Mouse (Mus musculus): ENCODE results near the gene Prkcg. TPM values are rescaled to one million over a fixed set of nuclear protein-coding genes. Genes with fewer than 3 reads are reported as not detected.

Prkcg gene
- 0.17 and 0.25 TPM in 2 replicates for total RNA-seq (2012; rRNA removed)
- 0.11 and 0.15 TPM in 2 replicates for total RNA-seq (2014; rRNA removed)
- 2.2 and 3.0 TPM in 2 replicates for polyA plus RNA-seq (2012; ENCODE audit: insufficient read length, low read depth)

DNA sequence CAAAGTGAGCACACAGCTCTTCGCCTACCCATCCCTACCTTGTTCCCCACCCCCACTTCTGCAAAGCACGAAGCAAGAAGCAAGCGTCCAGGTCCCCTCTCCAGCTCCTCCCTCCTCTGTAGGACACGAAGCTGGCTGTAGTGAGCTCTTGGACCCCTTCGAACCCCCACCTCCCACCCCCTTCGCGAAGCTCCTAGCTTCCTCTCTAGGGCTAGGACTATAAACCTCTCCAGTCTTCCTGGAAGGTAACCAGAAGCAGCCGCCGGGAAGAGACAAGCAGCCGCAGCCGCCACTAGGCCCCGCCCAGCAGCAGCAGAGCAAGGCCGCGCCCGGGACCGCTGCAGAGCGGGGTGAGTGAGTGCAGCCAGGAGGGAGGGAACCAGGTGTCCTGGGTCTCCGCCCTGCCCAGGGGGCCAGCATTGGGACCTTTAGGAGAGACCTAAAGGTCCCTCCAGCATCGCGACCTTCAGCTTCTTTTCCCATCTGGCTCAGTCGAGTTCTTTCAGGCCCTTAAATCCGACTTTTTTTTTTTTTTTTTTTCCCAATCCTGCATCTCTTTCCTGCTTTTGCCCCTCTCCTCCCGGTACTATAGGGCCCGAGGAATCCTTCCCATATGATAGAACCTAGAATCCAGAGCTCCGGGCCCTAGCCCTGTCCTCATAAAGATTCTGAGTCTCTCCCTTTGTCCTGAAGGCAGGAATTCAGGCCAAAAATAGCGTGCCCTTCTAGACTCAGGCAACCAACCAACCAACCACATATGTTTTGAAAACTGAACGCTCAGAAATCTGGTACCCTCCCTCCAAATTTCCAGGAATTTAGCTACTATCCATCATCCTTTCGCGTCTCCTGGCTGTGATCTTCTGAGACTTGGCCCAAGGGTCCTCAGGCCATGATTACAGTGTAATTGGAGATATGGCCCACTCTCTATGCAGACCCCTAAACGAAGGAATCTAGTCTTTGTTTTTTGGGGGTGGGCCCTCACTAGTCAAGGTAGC is at the start of gene Prkcg, which contains the start of gene Myadm:
TSS of gene Prkcg (plus strand) at position 204 of the 995 bp plus-strand sequence.
TSS of gene Myadm (plus strand) at position 105 of the 995 bp plus-strand sequence.
- H3K36me3 ChIP-seq (replicated peaks in 1 of 2; ENCODE audit: control insufficient read depth in 1 of 2, insufficient read depth in 1 of 2, low read length in 1 of 2): peaks cover 0 to 2% of the 10 kb centered on the region in 2 experiments
- H3K27me3 ChIP-seq (replicated peaks): no peaks in the 10 kb centered on the region
- H3K9ac ChIP-seq (ENCODE audit: insufficient read depth, low read depth): peak within 1 kb of the TSS; percentile 69
- in situ Hi-C loops (cut with MboI; ENCODE audit: low pct_ligation_motif_present, low pct_unique_long_range_greater_than_20kb, low sequenced_read_pairs): no loop called here
- peak; percentile 71 for DNase-seq (ENCODE audit: extremely low read depth)
- H3K4me1 ChIP-seq (ENCODE audit: control insufficient read depth in 1 of 2, insufficient read depth in 2 of 2): peaks cover 18 to 79% of the 10 kb centered on the region in 2 experiments
- no peaks in the 10 kb centered on the region for H3K79me2 ChIP-seq (replicated peaks; ENCODE audit: control insufficient read depth, extremely low read depth, insufficient read depth, poor library complexity, severe bottlenecking)
- H3K27ac ChIP-seq (ENCODE audit: insufficient read depth, low read depth): no peak within 1 kb of the TSS
- dilution Hi-C loops (cut with MboI; ENCODE audit: extremely low pct_ligation_motif_present, extremely low pct_unique_long_range_greater_than_20kb, low sequenced_read_pairs): no loop called here
- H3K9me3 ChIP-seq (replicated peaks; ENCODE audit: low read length): no peaks in the 10 kb centered on the region
- H3K4me3 ChIP-seq (replicated peaks in 1 of 3; ENCODE audit: low read depth in 2 of 3, low read length in 2 of 3, poor library complexity in 1 of 3): peak within 1 kb of the TSS; percentile 29 to 52 (median 46)
- peak within 1 kb of the TSS; percentile 96 for H3K4me2 ChIP-seq (ENCODE audit: insufficient read depth, low read depth, poor library complexity, severe bottlenecking)
- no peak for TF ChIP-seq MAX (IDR thresholded peaks at IDR 0.05; ENCODE audit: low read length)
- no peak for TF ChIP-seq USF1 (IDR thresholded peaks at IDR 0.05; ENCODE audit: low read depth, low read length)
- no peak for TF ChIP-seq CTCF (conservative IDR thresholded peaks at IDR 0.05 in 1 of 2, IDR thresholded peaks at IDR 0.05 in 1 of 2; ENCODE audit: low read depth in 2 of 2, low read length in 2 of 2)
- peak; percentile 25; the same call in 1 of the 2 replicates for TF ChIP-seq EP300 (IDR thresholded peaks at IDR 0.05; ENCODE audit: low read length)
- 0 out of 2 replicates have a peak, but pooled peaks have one; percentile 42 for TF ChIP-seq ELF1 (IDR thresholded peaks at IDR 0.05; ENCODE audit: low read depth, low read length)
- TF ChIP-seq UBTF (IDR thresholded peaks at IDR 0.05; ENCODE audit: low read depth, low read length): peak; percentile 72; the same call in 1 of the 2 replicates
- TF ChIP-seq USF2 (conservative IDR thresholded peaks at IDR 0.05; ENCODE audit: low read depth, low read length): no peak
- no peak for TF ChIP-seq JUND (conservative IDR thresholded peaks at IDR 0.05; ENCODE audit: low read depth, low read length)
- no peak for TF ChIP-seq RAD21 (IDR thresholded peaks at IDR 0.05; ENCODE audit: low read depth, low read length)
- peak; percentile 50; the same call in 1 of the 2 replicates for TF ChIP-seq MXI1 (IDR thresholded peaks at IDR 0.05; ENCODE audit: low read depth, low read length)
- TF ChIP-seq E2F4 (IDR thresholded peaks at IDR 0.05; ENCODE audit: insufficient replicate concordance, low read depth, low read length): no peak
- TF ChIP-seq ZKSCAN1 (IDR thresholded peaks at IDR 0.05; ENCODE audit: borderline replicate concordance, low read depth, low read length): no peak
- TF ChIP-seq ZNF384 (IDR thresholded peaks at IDR 0.05; ENCODE audit: low read depth, low read length): peak; percentile 59
- TF ChIP-seq CHD2 (IDR thresholded peaks at IDR 0.05; ENCODE audit: low read length): peak; percentile 75
- peak; percentile 69; the same call in 1 of the 2 replicates for TF ChIP-seq TCF12 (IDR thresholded peaks at IDR 0.05; ENCODE audit: low read depth, low read length)
- TF ChIP-seq POLR2A (IDR thresholded peaks at IDR 0.05; ENCODE audit: low read depth, low read length): peak; percentile 57
- no peak for TF ChIP-seq JUN (IDR thresholded peaks at IDR 0.05; ENCODE audit: insufficient read depth, low read depth, low read length)
- 0 out of 2 replicates have a peak, but pooled peaks have one; percentile 57 for TF ChIP-seq ZMIZ1 (IDR thresholded peaks at IDR 0.05; ENCODE audit: low read depth, low read length)
- TF ChIP-seq ZC3H11A (IDR thresholded peaks at IDR 0.05; ENCODE audit: low read depth, low read length): no peak
- TF ChIP-seq POLR2AphosphoS2 (IDR thresholded peaks at IDR 0.05; ENCODE audit: low read depth, low read length): no peak
- TF ChIP-seq GABPA (IDR thresholded peaks at IDR 0.05; ENCODE audit: insufficient replicate concordance, low read depth, low read length): no peak
- TF ChIP-seq TBP (conservative IDR thresholded peaks at IDR 0.05; ENCODE audit: low read depth, low read length): no peak
- no peak for TF ChIP-seq PAX5 (IDR thresholded peaks at IDR 0.05; ENCODE audit: low read length)
- no peak for TF ChIP-seq SIN3A (IDR thresholded peaks at IDR 0.05; ENCODE audit: low read length)
- no peak for TF ChIP-seq SMC3 (IDR thresholded peaks at IDR 0.05; ENCODE audit: low read depth, low read length)
- TF ChIP-seq IRF4 (IDR thresholded peaks at IDR 0.05; ENCODE audit: low read depth, low read length): peak; percentile 48; the same call in 1 of the 2 replicates
- TF ChIP-seq MYC (IDR thresholded peaks at IDR 0.05; ENCODE audit: low read depth, low read length): no peak
- TF ChIP-seq NELFE (IDR thresholded peaks at IDR 0.05; ENCODE audit: low read depth, low read length): 0 out of 2 replicates have a peak, but pooled peaks have one; percentile 28
- peak; percentile 9; the same call in 1 of the 2 replicates for TF ChIP-seq BHLHE40 (IDR thresholded peaks at IDR 0.05; ENCODE audit: low read depth, low read length)
- TF ChIP-seq MAFK (IDR thresholded peaks at IDR 0.05; ENCODE audit: insufficient replicate concordance, low read length): no peak
- TF ChIP-seq KAT2A (IDR thresholded peaks at IDR 0.05; ENCODE audit: insufficient replicate concordance, low read length): no peak
- no peak for TF ChIP-seq RCOR1 (conservative IDR thresholded peaks at IDR 0.05; ENCODE audit: low read depth, low read length)
- peak; percentile 18; the same call in 1 of the 2 replicates for TF ChIP-seq HCFC1 (IDR thresholded peaks at IDR 0.05; ENCODE audit: low read depth, low read length)
- TF ChIP-seq NRF1 (IDR thresholded peaks at IDR 0.05; ENCODE audit: low read depth, low read length): no peak
- no peak; the same call in 1 of the 2 replicates for TF ChIP-seq ETS1 (conservative IDR thresholded peaks at IDR 0.05; ENCODE audit: low read depth, low read length)
- TF ChIP-seq MAZ (IDR thresholded peaks at IDR 0.05; ENCODE audit: low read depth, low read length): peak; percentile 83
- TF ChIP-seq MEF2A (IDR thresholded peaks at IDR 0.05; ENCODE audit: borderline replicate concordance, low read depth, low read length): 0 out of 2 replicates have a peak, but pooled peaks have one; percentile 22
